Mouse (Mus musculus) intestine, embryonic 15.5 days (tissue): Measurements from ENCODE around the gene Tmem176a. TPM values are rescaled to one million over a fixed set of nuclear protein-coding genes. Genes with fewer than 3 reads are reported as not detected.
A peak's percentile ranks its signal among the peaks of the same experiment; 100 is the strongest.

ENCODE experiments used
- ATAC-seq: fragments of 200-750 bp; cut with Nextera tagmentation; 2 replicates; pipeline ENCODE4 v1.8.0; 2017; ENCODE audit warnings: moderate TSS enrichment, moderate library complexity
- H3K27ac ChIP-seq: fragments of 300-500 bp; sonication (generic); 2 replicates; pipeline ENCODE4 v1.5.1; 2015; ENCODE audit warnings: mild to moderate bottlenecking, inconsistent platforms
- H3K27me3 ChIP-seq: fragments of 300-500 bp; sonication (generic); replicated peaks from 2 replicates; pipeline ENCODE4 v1.6.1; 2015; ENCODE audit warnings: inconsistent platforms
- H3K36me3 ChIP-seq: fragments of 300-500 bp; sonication (generic); 2 replicates; pipeline ENCODE4 v1.6.1; 2015; ENCODE audit warnings: inconsistent platforms
- H3K4me1 ChIP-seq: fragments of 300-500 bp; sonication (generic); replicated peaks from 2 replicates; pipeline ENCODE4 v1.6.1; 2015; ENCODE audit warnings: inconsistent platforms
- H3K4me2 ChIP-seq: fragments of 300-500 bp; sonication (generic); replicated peaks from 2 replicates; pipeline ENCODE4 v1.6.1; 2015; ENCODE audit warnings: mild to moderate bottlenecking, inconsistent platforms
- H3K4me3 ChIP-seq: fragments of 300-500 bp; sonication (generic); replicated peaks from 2 replicates; pipeline ENCODE4 v1.5.1; 2015; ENCODE audit warnings: inconsistent platforms
- H3K9ac ChIP-seq: fragments of 300-500 bp; sonication (generic); 2 replicates; pipeline ENCODE4 v1.6.1; 2015; ENCODE audit warnings: inconsistent platforms
- H3K9me3 ChIP-seq: fragments of 300-500 bp; sonication (generic); 2 replicates; pipeline ENCODE4 v1.6.1; 2016; ENCODE audit warnings: inconsistent platforms
- WGBS: fragments of 180-500 bp; shearing (Covaris S2); methylation state at CpG from one replicate; pipeline ENCODE4 v1.1.7; 2015; 5-methylcytosine and 5-hydroxymethylcytosine counted together
- polyA plus RNA-seq: library from polyadenylated mRNA; unstranded; fragments of >200 nt; fragmentation: Nextera tagmentation; extraction: Ambion mirVana; gene quantifications from 2 replicates; pipeline ENCODE4 v1.2.1, GENCODE M21; 2015

The Tmem176a gene
- polyA plus RNA-seq, 1 experiment from 2014 or later = 140 TPM

DNA sequence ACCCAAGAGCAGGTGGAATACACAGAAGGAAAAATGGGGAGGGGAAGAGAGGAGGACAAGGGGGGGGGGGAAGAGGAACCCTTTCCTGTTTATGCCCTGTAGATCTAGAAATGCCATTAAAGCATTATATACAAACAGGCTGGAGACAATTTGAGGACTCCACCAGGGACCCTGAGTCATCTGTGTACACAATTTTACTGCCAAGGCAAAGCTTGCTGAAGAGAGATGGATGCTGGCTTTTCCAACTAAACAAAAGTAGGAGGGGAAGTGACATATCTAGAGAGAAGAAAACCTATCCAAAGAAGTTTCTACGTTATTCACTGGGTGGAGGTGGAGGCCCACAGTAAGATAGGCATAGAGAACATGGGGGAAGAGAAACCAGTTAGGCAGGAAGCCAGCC, 10.5 kb upstream of the Tmem176a start:
- peak; percentile 44; the same call in 1 of the 2 replicates for ATAC-seq
- H3K27ac ChIP-seq = no peak overlapping the region

GRCm38 (mm10) chr6:48831141-48831540, 9.6 kb upstream of the Tmem176a start:
- H3K9me3 ChIP-seq = no peaks in the 10 kb centered on the region
- ATAC-seq = no peak
- H3K4me3 ChIP-seq = no peak overlapping the region
- 80% methylated on average over 5 of the region's 5 CpGs for WGBS
- no peak overlapping the region for H3K27ac ChIP-seq
- no peaks in the 10 kb centered on the region for H3K27me3 ChIP-seq
- no peak overlapping the region for H3K4me2 ChIP-seq
- peaks cover 26% of the 10 kb centered on the region for H3K36me3 ChIP-seq
- H3K4me1 ChIP-seq = no peaks in the 10 kb centered on the region; the same call in 1 of the 2 replicates
- H3K9ac ChIP-seq = no peak overlapping the region

More for the DNA sequence above, 10.5 kb upstream of the Tmem176a start:
- WGBS = 19% methylated on average over 1 of the region's 1 CpGs
- H3K27me3 ChIP-seq = no peaks in the 10 kb centered on the region
- no peak overlapping the region for H3K4me3 ChIP-seq
- H3K4me2 ChIP-seq = no peak overlapping the region
- no peak overlapping the region for H3K9ac ChIP-seq
- no peaks in the 10 kb centered on the region for H3K9me3 ChIP-seq
- H3K4me1 ChIP-seq = peaks cover 1% of the 10 kb centered on the region; the same call in 1 of the 2 replicates
- H3K36me3 ChIP-seq = peaks cover 22% of the 10 kb centered on the region

GRCm38 (mm10) chr6:48832426-48832825, 8.3 kb upstream of the Tmem176a start:
- Histone ChIP-seq H3K4me2 (no peak overlapping the region), H3K4me3 (no peak overlapping the region), H3K4me1 (no peaks in the 10 kb centered on the region; the same call in 1 of the 2 replicates), H3K9me3 (no peaks in the 10 kb centered on the region), H3K27ac (no peak overlapping the region), H3K36me3 (peaks cover 33% of the 10 kb centered on the region), H3K9ac (no peak overlapping the region), H3K27me3 (no peaks in the 10 kb centered on the region)
- WGBS = 97% methylated on average over 1 of the region's 1 CpGs
- no peak for ATAC-seq

DNA sequence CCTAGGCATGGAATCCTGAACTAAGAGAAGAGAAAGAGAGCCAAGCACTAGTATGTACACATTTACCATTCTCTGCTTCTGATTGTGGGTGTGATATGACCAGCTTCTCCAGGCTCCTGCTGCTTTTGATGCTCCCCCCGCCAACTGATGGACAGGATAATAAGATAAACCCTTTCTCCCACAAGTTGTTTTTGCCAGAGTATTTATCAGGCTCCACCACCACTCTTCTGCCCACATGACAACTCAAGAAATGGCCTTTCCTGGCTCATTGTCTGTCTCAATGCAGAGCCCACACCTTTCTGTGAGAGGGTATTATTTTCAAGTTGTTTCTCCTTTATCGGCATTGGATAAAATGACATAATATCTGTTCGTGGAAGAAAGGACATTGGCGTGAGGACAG, 7.2 kb upstream of the Tmem176a start:
- Histone ChIP-seq H3K36me3 (peaks cover 41% of the 10 kb centered on the region), H3K9me3 (no peaks in the 10 kb centered on the region)
- 90% methylated on average over 4 of the region's 4 CpGs for WGBS

DNA sequence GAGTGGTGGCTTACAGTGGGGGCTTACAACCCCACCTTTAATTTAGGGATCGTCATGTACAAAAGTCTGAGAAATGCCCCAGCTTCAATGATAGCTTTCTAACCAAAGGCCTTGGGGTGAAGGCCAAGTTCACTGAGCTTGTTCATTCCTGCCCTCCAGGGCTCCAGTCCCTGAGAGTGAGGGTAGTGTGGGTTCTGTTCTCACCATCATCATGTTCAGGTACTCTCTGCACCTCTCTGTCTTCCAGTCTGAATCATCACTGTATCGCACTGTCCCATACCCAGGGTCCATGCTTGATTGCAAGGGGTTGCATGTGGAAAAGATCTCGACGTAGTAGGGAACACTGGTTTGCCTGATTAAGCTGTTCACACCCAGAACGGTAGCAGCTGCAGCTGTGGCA, 5.5 kb upstream of the Tmem176a start:
- 83% methylated on average over 5 of the region's 5 CpGs for WGBS
- no peaks in the 10 kb centered on the region for H3K27me3 ChIP-seq
- peaks cover 41% of the 10 kb centered on the region for H3K36me3 ChIP-seq
- H3K4me2 ChIP-seq = no peak overlapping the region
- H3K9me3 ChIP-seq = no peaks in the 10 kb centered on the region
- H3K4me1 ChIP-seq = peaks cover 12% of the 10 kb centered on the region
- ATAC-seq = no peak
- H3K9ac ChIP-seq = no peak overlapping the region
- H3K4me3 ChIP-seq = no peak overlapping the region
- H3K27ac ChIP-seq = no peak overlapping the region

More for the DNA sequence above, 7.2 kb upstream of the Tmem176a start:
- Histone ChIP-seq H3K4me2 (no peak overlapping the region), H3K27ac (no peak overlapping the region), H3K4me3 (no peak overlapping the region), H3K4me1 (peaks cover 7% of the 10 kb centered on the region), H3K9ac (no peak overlapping the region), H3K27me3 (no peaks in the 10 kb centered on the region)
- ATAC-seq = no peak

- WGBS = 91% methylated on average over 5 of the region's 5 CpGs
- ATAC-seq = no peak
- H3K27me3 ChIP-seq = no peaks in the 10 kb centered on the region
- H3K4me3 ChIP-seq = no peak overlapping the region
- peaks cover 14% of the 10 kb centered on the region for H3K4me1 ChIP-seq
- H3K27ac ChIP-seq = no peak overlapping the region
- peaks cover 41% of the 10 kb centered on the region for H3K36me3 ChIP-seq
- H3K9me3 ChIP-seq = no peaks in the 10 kb centered on the region
- H3K4me2 ChIP-seq = no peak overlapping the region
- H3K9ac ChIP-seq = no peak overlapping the region
Measured at GRCm38 (mm10) chr6:48836146-48836545, 4.6 kb upstream of the Tmem176a start.

- H3K4me3 ChIP-seq = no peak overlapping the region
- no peak overlapping the region for H3K27ac ChIP-seq
- WGBS = 80% methylated on average over 7 of the region's 7 CpGs
- no peaks in the 10 kb centered on the region for H3K9me3 ChIP-seq
- H3K4me1 ChIP-seq = peaks cover 26% of the 10 kb centered on the region
- no peak overlapping the region for H3K4me2 ChIP-seq
- ATAC-seq = no peak
- H3K27me3 ChIP-seq = no peaks in the 10 kb centered on the region
- no peak overlapping the region for H3K9ac ChIP-seq
- H3K36me3 ChIP-seq = peaks cover 41% of the 10 kb centered on the region
Measured at GRCm38 (mm10) chr6:48837516-48837915, 3.2 kb upstream of the Tmem176a start.

DNA sequence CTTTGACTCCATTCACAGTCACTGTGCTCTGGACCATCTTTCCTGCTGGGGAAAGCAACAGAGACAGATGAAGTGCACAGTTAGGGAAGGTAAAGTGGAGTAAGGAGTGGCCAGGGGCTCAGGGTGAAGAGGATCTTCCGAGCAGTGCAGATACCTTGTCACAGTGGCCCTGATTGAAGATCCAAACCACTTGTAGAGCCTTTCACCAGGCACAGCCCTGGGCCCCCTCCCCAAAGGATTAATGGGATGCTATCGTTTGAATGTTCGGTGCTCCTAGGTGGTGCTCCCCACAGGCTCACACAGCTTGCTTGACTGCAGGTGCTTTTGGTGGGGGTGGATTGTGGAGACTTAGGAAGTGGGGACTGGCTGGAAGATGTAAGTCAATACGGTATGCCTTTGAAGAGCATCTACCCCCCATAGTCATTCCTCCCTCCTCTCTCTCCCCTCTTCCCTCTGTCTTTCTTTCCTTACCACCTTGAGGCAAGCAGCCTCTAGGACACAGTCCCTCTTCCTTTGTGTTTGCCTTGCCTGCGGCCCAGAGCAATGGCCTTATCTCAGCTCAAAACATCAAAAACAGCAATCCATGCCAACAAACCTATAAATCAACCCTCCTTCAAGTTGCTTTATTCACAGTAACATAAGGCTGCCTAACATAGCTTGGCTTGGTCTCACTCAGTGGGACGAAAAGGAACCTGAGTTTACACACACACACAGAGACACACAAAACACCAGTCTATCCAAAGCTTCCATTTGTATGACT, 2.2 kb upstream of the Tmem176a start:
- no peak overlapping the region for H3K27ac ChIP-seq
- H3K4me2 ChIP-seq = peak overlapping the region; percentile 85
- H3K27me3 ChIP-seq = no peaks in the 10 kb centered on the region
- H3K4me1 ChIP-seq = peaks cover 29% of the 10 kb centered on the region
- H3K9ac ChIP-seq = no peak overlapping the region
- WGBS = 66% methylated on average over 6 of the region's 6 CpGs
- ATAC-seq = no peak
- H3K9me3 ChIP-seq = no peaks in the 10 kb centered on the region
- no peak overlapping the region for H3K4me3 ChIP-seq
- peaks cover 37% of the 10 kb centered on the region for H3K36me3 ChIP-seq

- Histone ChIP-seq H3K9me3 (no peaks in the 10 kb centered on the region), H3K4me1 (peaks cover 29% of the 10 kb centered on the region), H3K27ac (peak within 1 kb of the TSS; percentile 96), H3K9ac (peak within 1 kb of the TSS; percentile 55), H3K4me2 (peak within 1 kb of the TSS; percentile 85), H3K27me3 (no peaks in the 10 kb centered on the region), H3K4me3 (peak within 1 kb of the TSS; percentile 52), H3K36me3 (peaks cover 32% of the 10 kb centered on the region)
- peak; percentile 96 for ATAC-seq
- 2% methylated on average over 6 of the region's 6 CpGs for WGBS
Measured at GRCm38 (mm10) chr6:48840973-48841625, 380 bp downstream of the Tmem176a start, which contains the start of gene Tmem176b. Gene Tmem176b (minus strand): TSS chr6:48841496.

DNA sequence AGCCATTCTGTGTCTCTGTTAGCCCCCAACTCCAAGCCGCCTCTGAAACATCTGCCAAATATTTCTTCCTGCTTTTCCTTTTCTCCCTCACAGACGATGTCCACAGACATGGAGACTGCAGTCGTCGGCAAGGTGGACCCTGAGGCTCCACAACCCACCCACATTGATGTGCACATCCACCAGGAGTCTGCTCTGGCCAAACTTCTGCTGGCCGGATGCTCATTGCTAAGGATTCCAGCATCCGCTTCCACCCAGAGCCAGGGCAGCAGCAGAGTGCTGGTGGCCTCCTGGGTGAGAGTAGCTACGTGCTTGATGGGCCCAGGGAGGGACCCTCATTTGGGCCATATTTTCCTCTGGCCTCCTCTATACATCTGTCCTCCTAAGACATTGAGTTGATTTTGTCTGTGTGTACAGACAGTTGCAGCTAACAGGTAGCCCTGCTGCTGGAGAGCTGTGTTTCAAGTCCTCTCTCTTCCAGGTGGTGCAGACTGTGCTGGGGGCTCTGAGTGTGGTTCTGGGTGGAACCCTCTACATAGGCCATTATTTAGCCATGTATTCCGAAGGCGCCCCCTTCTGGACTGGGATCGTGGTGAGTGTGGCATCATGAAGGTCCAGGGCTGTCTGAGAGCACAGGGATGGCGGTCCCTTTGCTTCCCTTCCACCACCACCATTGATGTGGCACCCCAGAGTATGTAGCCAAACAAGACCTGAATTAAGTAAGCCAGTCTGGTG, 1.6 kb downstream of the Tmem176a start:
- WGBS = 39% methylated on average over 11 of the region's 11 CpGs
- Histone ChIP-seq H3K27me3 (no peaks in the 10 kb centered on the region), H3K4me2 (peak overlapping the region; percentile 85), H3K9ac (peak overlapping the region; percentile 55), H3K4me3 (peak overlapping the region; percentile 52), H3K9me3 (no peaks in the 10 kb centered on the region), H3K36me3 (peaks cover 26% of the 10 kb centered on the region), H3K4me1 (peaks cover 29% of the 10 kb centered on the region), H3K27ac (peak overlapping the region; percentile 96)
- no peak for ATAC-seq

DNA sequence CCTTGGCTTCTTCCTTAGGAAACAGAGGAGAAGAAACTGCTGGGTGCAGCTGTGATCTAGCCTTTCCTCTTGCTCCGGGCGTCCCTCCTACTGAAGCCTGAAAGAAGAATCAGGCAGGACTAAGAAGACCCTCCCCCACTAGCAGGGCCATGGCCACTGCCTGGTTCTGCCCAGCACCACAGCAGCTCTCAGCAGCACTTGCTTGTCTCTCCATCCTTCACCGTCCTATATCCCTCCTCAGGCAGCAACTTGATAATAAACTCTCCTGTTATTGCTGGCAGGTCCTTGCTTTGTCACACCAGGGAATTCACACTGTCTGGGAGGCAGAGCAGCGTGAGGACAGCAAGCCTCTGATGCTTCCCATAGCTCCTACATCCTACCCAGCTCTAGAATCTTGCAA, 4.4 kb downstream of the Tmem176a start:
- Histone ChIP-seq H3K4me1 (peaks cover 17% of the 10 kb centered on the region), H3K36me3 (peaks cover 18% of the 10 kb centered on the region), H3K9me3 (no peaks in the 10 kb centered on the region), H3K27ac (no peak overlapping the region), H3K27me3 (no peaks in the 10 kb centered on the region), H3K9ac (no peak overlapping the region), H3K4me3 (no peak overlapping the region), H3K4me2 (no peak overlapping the region)
- WGBS = 76% methylated on average over 4 of the region's 4 CpGs
- no peak for ATAC-seq

DNA sequence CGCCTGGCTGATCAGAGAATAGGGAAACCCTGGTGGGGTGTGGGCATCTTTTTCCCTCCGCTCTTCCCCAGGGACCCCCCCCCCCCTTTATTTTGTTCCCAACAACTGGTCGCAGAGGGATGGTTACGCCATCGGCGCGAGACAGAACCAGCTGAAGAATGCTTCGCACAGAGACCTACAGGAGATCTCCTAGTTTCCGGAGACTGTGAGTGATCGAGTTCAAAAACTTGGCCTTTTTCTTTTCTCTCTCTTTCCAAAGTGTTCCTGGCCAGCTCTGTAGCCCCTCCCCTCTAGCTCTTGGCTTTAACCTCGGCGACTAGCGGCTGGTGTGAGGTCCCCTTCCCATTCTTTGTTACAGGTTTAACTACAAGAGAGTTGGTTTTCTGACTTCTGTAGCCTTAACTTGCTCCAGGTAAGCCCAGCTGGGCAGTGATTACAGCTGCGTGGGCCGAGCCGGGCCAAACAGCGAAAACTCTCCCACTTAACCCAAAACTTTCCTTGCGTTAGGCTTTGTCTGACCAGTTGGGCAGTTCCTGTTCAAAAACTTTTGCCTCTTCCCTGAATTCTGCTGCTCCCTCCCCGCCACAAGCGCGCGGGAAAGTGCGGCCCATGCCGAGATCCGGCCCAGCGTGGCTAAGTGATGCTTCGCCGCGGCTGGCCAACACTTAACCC, 11.2 kb downstream of the Tmem176a start:
- peak; percentile 83 for ATAC-seq
- 1% methylated on average over 29 of the region's 29 CpGs for WGBS
- H3K27ac ChIP-seq = peak overlapping the region; percentile 89
- no peaks in the 10 kb centered on the region for H3K9me3 ChIP-seq
- peak overlapping the region; percentile 76 for H3K4me2 ChIP-seq
- peak overlapping the region; percentile 48 for H3K9ac ChIP-seq
- H3K27me3 ChIP-seq = no peaks in the 10 kb centered on the region
- no peaks in the 10 kb centered on the region for H3K36me3 ChIP-seq
- H3K4me1 ChIP-seq = no peaks in the 10 kb centered on the region
- H3K4me3 ChIP-seq = peak overlapping the region; percentile 33
